Mouse (Mus musculus): ENCODE results near the gene Phlpp2.
"Not testable (repeated sequence)": the region's sequence is repeated elsewhere in the genome, so short reads cannot be mapped to it uniquely, and the experiment has no call there.

Gene Phlpp2

DNA sequence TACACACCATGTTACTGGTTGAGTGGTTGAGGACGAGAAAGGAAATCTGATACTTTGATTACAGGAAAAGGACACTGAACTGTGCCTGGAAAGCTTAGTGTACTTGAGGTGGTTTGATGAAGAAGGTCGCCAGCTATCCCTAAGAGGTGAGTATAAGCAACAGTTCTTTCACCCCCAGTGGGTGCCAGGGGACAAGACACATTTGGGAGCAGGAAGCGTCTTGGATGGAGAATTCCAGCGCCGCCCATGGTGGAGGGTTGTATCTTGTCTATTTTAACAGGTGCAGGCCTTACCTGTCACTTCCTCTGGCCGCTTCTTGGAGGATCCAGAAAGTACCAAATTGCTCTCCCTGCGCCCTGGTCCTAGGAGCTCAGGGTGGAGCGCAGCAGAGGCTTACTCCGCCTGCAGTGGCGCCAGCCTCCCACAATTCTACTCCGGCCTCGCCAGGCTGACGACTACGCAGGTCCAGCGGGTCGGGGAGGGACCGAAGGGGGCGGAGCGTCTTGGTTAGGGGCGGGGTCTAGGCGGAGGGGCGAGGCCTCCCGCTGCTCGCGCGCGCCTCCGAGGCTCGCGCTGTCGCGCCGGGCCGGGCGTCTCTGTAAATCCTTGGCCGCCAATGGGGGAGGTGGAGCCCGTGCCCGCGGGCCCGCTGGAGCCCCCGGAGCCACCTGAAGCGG is at the start of gene Phlpp2:
TSS of gene Phlpp2 (plus strand) at position 540 of the 677 bp plus-strand sequence.
- DNase-seq (ENCODE audit: low spot score), result peak; percentile 55

DNA sequence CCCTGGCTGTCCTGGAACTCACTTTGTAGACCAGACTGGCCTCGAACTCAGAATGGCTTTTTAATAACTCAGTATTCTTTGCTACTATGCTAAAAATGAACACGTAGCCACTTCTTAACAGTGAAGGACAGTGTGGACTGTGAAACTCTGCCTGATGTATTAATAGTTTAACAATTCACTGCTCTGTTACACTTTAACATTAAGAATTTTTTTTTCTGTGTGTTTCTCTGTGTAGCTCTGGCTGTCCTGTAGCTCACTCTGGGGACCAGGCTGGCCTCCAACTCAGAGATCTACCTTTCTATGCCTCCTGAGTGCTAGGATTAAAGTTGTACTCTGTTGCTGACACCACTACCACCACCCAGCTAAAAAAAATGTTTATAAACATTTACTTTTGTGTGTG is 44.8 kb upstream of the Phlpp2 start:
- DNase-seq (ENCODE audit: low spot score), result no peak

DNA sequence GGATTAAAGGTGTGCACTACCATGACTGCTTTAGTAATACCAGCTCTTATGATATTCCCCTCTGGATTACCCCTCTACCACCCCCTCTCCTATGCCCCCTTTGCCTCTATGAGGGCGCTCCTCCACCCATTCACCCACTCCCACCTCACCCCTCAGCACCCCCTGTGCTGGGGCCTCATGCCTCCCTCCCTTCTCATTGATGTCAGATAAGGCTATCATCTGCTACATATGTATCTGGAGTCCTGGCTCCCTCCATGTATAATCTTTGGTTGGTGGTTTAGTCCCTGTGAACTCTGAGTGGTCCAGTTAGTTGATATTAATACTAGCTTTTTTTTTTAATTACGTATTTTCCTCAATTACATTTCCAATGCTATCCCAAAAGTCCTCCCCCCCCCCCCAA is 28.5 kb upstream of the Phlpp2 start:
- no peak for DNase-seq (ENCODE audit: low spot score)

DNA sequence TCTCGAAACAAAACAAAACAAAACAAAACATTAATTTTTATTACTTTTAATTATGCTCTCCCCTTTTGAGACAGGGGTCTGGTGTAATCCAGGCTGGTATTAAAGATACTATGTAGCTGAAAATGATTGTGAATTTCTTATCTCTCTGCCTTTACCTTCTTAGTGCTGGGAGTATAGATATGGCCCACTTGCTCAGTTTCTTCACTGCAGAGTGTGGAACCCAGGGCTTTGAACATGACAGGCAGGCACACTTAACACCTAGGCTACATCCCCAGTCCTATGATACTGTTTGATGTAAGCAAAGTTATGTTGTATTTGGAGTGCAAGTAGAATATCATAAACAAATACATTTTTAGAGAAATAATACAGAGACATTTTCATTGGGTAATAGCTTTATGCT is 25.9 kb upstream of the Phlpp2 start:
- no peak for DNase-seq (ENCODE audit: low spot score)

DNA sequence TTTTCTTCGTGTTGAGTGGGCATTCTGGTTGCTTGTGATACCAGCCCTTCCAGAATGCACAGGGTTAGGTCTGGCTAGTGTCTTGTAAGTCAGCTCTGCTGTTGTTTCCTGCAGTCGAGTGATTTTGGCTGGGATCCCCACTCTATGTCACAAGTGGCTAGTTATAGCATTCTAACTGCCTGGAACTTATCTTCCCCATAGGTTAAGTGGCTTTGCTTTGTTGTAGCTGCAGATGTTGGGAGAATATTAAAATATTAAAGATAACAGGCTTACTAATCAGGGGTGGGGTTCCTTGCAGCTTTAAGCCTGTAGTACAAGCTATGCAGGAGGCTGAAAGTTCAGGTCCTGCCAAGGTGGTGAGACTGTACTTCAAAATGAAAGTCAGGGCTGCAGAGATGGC is 20.5 kb upstream of the Phlpp2 start:
- DNase-seq (ENCODE audit: low spot score), result no peak

DNA sequence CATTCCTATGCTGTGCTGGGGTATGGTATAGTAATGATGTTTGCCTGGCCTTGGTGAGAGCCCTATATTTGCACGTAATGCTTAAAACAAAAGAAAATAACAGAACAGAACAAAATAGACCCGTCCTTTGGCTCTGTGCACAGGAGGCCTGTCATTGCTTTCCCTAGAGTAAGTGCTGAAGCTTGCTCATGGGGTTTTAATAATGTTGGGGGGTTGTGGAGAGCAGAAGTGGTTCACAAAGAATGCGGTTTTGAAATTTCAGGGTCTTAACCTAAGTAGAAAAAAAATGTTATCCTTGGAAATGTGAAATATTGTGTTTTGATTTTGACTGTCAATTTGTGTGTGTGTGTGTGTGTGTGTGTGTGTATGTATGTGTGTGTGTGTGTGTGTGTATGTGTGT is 19.4 kb upstream of the Phlpp2 start:
- DNase-seq (ENCODE audit: low spot score), result no peak

DNA sequence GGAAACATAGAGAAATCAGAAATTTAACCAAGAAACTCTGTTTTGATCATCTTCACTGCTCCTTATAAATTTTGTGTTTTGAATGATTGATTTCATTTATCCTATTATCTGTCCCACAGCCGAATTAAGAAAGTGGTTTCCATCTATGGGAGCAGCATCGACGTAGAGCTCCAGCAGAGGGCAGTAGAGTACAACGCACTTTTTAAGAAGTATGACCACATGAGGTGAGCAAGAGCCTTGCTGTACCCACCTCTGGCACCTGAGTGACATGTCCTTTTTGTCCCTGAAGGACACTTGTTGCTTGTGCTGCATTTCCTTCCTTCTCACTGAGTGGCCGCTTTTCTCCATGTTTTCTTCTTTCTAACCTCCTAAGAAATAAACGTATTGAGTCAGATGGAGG is 14.9 kb upstream of the Phlpp2 start:
- peak; percentile 71 for DNase-seq (ENCODE audit: low spot score)

DNA sequence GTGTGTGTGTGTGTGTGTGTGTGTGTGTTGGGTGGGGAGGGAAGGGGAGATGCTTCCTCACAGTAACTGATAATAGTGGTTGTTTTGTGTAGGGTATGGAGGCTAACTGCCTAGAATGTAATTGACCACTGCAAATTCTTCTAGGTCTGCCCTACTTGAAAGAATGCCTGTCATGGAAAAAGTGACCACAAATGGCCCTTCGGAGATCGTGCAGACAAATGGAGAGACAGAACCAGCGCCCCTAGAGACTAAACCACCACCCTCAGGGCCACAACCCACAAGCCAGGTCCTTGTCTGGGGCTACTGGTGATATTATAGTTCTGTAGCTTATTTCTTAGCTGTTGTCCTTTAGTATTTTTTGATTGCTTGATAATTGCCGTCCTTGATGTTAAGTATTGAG is 13.8 kb upstream of the Phlpp2 start:
- DNase-seq (ENCODE audit: low spot score), result no peak

DNA sequence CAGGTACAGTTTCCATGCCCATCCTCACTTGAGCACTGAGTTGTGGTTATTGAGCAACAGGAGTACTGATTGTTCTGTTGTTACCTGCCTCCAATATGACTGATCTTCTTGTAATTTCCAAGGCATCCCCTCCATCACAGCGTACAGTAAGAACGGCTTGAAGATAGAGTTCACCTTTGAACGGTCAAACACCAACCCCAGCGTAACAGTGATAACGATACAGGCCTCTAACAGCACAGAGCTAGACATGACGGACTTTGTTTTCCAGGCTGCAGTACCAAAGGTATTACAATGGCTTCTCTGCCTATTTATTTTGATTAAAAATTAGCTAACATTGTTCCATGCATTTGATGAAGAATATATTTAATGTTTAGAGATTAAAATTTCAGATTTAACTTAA is 12.9 kb upstream of the Phlpp2 start:
- no peak for DNase-seq (ENCODE audit: low spot score)

DNA sequence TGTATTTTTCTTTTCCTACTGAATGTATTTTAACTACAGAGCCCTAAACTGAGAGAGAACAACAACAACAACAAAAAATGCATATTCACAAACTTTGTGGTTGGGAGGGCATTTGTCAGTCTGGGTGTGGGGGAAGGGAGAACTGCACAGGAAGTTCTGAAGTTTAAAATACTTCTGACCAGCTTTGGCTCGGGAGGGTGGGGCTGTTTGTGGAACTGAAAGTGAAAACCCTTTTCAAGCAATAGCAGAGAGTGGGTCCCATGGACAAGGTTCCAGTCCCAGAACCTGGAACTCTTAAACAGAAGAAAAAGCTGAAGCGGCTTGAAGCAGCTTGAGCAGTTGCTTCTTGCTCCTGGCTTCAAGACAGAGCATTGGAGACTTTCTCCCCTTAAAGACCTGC is 4.9 kb upstream of the Phlpp2 start:
- DNase-seq (ENCODE audit: low spot score), result no peak

DNA sequence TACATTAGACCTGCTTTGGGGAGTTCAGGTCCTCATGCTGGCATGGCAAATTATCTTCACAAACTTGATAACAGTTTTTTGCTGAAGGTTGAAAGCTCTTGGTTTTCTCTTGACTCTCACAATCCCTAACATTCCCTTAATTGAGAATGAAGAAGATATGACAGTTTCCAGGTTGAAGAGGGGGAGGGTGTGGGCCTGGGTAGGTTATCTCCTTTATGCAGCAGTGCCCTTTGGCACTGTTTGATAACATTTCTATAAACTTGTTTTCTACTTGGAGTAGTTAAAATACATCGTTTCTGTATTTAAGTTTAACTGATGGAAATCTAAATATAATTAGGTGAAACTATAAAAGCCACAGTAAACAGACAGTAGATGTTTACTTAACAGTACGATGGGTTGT is 3.5 kb upstream of the Phlpp2 start:
- DNase-seq (ENCODE audit: low spot score), result no peak

DNA sequence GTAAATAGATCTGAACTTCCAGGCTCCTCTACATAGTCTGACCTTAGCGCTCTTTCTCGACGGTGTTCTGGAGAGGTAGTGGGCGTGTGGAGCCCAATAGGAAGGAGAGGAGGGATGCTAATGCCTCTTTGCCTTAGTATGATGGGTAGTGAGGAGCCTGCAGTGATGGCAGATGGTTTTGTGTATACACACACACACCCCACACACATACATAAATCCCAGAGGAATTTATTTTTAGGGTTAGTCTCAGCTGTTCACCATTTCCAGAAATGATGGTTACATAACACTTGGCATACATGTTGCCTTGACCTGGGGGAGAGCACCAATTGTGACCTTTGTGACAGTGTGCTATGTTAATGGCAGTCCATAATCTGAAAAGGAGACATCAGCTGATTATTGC is 2.8 kb upstream of the Phlpp2 start:
- DNase-seq (ENCODE audit: low spot score), result no peak

DNA sequence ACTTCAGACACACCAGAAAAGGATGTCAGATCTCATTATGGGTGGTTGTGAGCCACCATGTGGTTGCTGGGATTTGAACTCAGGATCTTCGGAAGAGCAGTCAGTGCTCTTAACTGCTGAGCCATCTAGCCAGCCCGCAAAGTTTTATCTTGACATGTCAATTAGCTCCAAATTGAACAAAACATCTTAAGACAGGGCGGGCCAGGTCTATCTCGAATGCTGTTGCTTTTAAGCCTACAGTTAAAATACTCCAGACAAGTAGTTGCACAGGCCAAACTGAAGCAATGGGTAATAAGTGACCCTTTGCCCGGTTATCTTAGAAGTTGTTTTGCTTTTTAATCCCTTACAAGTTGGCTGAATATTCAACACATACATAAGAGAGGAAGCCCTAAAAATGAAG is 1.7 kb upstream of the Phlpp2 start:
- DNase-seq (ENCODE audit: low spot score), result no peak

DNA sequence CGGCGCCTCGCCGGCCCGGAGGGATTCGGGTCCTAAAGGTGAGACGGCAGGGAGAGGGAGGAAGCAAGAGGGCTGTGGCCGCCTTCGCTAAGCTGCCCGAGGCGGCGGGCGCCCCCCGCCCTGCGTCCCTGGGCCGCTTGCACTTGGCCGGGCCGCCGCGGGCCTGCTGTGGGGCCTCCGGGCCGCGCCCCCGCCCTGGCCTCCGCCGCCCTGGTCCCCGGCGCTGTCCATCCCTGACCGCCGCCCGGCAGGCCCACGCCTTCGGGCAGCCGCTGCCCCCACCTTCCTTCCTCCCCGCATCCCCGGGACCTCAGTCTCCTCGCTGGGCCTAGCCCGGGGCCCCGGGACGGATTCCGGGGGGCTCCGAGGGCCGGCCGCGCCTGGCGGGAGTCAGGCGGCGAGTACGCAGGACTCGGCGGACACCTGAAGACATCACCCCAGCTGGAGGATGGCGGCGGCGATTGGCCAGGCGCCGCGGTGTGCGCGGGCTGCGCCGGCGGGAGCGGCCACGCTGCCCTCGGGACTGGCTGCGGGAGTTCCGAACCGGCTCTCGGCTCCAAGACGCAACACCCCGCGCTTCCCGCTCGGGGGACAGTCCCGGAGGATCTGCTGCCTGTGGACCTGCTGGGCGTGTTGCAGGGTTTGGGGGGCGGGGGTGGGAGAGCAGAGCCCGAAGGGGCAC is 479 bp downstream of the Phlpp2 start:
- no peak for DNase-seq (ENCODE audit: low spot score)

DNA sequence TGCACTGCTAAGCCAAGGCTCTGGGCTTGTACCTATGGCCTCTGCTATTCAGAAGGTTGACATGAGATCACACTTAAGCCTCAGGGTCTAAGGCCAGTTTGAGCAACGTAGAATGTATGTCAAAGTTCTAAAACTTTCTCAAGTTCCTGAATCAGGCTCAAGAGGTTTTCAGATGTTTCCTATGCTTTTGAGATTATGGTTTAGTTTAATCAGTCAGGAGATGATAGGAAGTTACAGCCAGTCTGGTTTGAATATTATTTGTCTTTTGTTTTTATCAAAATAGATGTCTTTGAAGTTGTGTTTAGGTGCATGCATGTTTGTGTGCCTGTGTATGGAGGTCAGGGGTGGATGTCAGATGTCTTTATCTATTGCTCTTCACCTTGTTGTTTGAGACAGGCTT is 2.7 kb downstream of the Phlpp2 start:
- DNase-seq (ENCODE audit: low spot score), result no peak

DNA sequence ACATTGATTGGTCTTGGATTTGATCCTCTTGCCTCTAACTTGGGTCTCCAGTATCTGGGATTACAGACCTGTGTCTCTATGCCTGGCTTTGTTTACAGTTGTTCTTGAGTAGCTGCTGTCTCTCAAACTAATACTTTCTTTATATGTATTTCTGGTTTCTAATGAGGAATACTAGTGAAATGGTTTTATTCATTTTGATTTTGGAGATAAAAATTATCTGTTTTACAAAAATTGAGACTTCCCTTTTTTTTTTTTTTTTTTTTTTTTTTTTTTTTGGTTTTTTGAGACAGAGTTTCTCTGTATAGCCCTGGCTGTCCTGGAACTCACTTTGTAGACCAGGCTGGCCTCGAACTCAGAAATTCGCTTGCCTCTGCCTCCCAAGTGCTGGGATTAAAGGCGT is 5.5 kb downstream of the Phlpp2 start:
- DNase-seq (ENCODE audit: low spot score), result not testable (repeated sequence)

DNA sequence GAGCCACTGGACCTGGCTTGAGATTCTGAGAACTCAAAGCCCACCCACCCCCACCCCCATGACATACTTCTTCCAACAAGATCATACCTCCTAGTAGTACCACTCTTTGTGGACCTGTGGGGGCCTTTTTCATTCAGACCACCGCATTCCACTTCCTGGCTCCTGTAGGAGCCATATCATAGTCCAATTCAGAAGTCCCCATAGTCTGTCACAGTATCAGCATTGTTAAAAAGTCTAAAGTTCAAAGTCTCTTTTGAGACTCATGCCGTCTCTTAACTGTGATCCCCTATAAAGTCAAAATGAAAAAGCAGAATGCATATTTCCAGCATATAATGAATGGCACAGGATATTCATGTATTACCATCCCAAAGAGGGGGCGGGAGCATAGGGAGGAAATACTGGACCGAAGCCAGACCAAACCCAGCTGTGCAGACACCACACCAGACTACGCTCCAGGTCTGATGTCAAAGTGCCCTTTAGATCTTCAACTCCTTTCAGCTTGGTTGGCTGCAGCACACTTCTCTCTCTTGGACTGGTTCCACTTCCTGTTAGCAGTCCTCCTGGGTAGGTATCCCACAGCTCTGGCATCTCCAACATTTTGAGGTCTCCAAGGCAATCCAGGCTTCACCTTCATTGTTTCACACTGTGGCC is 11.8 kb downstream of the Phlpp2 start:
- no peak for DNase-seq (ENCODE audit: low spot score)

DNA sequence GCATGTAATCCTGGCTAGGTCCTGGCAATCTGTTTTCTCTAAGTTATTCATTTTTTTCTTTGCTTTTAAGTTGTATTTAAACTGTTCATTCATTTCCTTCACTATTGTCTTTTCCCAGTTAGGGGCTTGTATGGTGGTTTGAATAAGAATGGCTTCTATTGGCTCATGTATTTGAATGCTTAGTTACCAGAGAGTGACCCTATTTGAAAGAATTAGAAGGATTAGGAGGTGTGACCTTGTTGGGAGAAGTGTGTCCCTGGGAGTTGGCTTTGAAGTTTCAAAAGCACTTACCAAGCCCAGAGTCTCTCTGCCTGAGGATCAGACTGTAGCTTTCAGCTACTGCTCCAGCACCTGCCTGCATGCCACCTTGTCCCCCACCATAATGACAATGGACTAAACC is 17.0 kb downstream of the Phlpp2 start:
- no peak for DNase-seq (ENCODE audit: low spot score)

DNA sequence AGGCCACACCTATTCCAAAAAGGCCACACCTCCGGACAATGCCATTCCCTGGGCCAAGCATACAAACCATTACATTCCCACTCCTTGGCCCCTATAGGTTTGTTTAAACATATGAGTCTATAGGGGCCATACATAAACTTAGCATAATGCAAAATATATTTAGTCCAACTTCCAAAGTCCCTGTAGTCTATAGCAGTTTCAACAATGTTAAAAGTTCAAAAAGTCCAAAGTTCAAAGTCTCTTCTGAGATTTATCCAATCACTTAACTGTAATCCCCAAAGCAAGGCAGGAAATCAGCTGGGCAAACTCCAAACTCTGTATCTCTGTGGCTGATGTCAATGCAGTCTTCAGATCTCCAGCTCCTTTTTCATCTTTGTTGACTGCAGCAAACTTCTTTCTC is 20.9 kb downstream of the Phlpp2 start:
- DNase-seq (ENCODE audit: low spot score), result no peak

DNA sequence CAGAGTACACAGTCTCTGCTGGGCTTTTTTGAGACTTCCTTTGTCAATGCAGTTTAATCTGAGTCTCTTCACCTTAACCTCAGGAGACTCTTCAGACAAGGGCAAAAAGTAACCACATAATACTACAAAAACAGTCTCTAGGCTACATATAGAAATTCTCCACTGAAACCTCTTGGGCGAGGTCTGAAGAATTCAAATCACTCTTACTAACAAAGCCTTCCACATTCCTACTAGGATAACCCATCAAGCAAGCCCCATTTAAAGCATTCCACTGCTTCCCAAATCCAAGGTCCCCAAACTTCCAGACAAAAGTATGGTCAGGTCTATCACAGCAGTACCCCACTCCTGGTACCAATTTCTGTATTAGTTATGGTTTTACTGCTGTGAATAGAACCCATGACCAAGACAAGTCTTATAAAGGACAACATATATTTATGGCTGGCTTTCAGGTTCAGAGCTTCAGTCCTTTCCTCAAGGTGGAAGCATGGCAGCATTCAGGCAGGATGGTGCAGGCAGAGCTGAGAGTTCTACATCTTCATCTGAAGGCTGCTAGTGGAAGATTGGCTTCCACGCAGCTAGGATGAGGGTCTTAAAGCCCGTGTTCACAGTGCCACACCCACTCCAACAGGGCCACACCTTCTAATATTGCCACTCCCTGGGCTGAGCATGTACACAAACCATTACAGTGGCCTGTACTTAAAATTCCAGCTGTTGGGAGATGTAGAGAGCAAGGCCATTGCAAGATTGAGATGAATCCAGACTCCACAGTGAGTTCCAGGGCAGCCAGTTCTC is 22.6 kb downstream of the Phlpp2 start:
- DNase-seq (ENCODE audit: low spot score), result no peak

DNA sequence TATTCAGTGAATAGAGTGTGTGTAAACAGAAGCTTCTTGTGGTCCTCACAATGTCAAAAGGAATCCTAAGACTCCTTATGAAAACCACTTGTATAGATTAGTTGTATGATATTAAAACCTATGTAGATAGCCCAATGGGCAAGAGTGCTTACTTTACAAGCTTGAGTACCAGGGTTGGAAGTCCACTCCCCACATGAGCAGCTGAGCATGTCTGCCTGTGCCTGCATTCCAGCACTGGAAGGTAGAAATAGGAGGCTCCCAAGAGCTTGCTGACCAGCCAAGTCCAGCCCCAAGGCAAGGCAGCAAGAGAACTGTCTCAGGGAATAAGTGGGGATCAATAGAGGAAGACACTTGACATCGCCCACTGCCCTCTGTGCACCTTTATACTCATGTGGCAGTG is 26.3 kb downstream of the Phlpp2 start:
- no peak for DNase-seq (ENCODE audit: low spot score)

DNA sequence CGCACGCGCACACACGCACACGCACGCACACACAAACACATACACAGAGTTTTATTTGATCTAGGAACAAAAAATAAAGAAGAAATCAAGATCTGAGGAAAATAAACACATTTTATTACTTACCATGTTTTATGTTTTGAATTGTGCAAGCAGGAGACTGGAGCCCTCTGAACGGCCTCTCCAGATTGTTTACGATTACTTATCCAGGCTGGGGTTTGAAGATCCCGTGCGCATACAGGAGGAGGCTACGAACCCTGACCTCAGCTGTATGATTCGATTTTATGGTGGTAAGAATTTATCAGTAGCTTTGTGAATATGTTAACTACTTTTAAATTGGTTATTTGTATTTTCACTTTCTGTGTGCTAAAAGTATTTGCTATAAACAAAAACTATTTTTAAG is 27.0 kb downstream of the Phlpp2 start:
- no peak for DNase-seq (ENCODE audit: low spot score)

DNA sequence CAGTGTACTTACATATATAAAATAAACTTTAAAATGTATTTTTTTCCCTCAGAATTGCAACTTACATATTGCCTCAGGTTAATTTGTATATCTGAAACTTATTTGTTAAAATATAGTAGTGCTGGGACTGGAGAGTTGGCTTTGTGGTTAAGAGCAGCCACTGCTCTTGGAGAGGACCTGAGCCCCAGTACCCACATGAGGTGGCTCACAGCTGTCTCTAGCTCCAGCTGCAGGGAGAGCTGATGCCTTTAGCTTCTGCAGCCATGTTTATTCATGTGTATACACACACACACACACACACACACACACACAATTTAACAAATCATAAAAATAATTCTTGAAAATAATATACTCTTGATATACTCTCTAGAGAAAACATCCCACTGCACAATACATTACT is 34.0 kb downstream of the Phlpp2 start:
- DNase-seq (ENCODE audit: low spot score), result no peak

All from layer of hippocampus, adult 9-10 months (tissue).